Mouse (Mus musculus) liver, embryonic 14.5 days (tissue): ENCODE results near the gene Klc1. TPM values are rescaled to one million over a fixed set of nuclear protein-coding genes. Genes with fewer than 3 reads are reported as not detected.
A peak's percentile ranks its signal among the peaks of the same experiment; 100 is the strongest.

Experiments
- ATAC-seq: fragments of 200-750 bp; cut with Nextera tagmentation; 2 replicates; pipeline ENCODE4 v1.8.0; 2017; ENCODE audit warnings: moderate number of reproducible peaks, mild to moderate bottlenecking, moderate library complexity; ENCODE audit not compliant: insufficient read depth
- DNase-seq, 3 experiments: peaks; one replicate each; pipeline ENCODE4 v3.0.0-alpha.2; 2012 to 2013; ENCODE audit warnings: low read depth in 3 of 3, low spot score in 3 of 3
- H3K27ac ChIP-seq: fragments of 300-500 bp; sonication (generic); 2 replicates; pipeline ENCODE4 v1.5.1; 2014; ENCODE audit warnings: moderate library complexity, mild to moderate bottlenecking, control low read depth, inconsistent platforms
- H3K27me3 ChIP-seq: fragments of 300-500 bp; sonication (generic); 2 replicates; pipeline ENCODE4 v1.6.1; 2014; ENCODE audit warnings: mild to moderate bottlenecking, low read length, moderate library complexity; ENCODE audit not compliant: control insufficient read depth, insufficient read depth
- H3K36me3 ChIP-seq: fragments of 300-500 bp; sonication (generic); replicated peaks from 2 replicates; pipeline ENCODE4 v1.6.1; 2014; ENCODE audit warnings: low read depth; ENCODE audit not compliant: control insufficient read depth, insufficient read depth
- H3K4me1 ChIP-seq, 2 experiments: fragments of 200-500 bp in 1 of 2; fragments of 300-500 bp in 1 of 2; sonication (generic) in 1 of 2; replicated peaks; 2 replicates each; pipeline ENCODE4 v1.6.1; 2012 to 2014; ENCODE audit warnings: antibody characterized with exemption in 1 of 2, inconsistent platforms in 1 of 2, low read length in 1 of 2; ENCODE audit not compliant: control insufficient read depth in 2 of 2, insufficient read depth in 2 of 2
- H3K4me2 ChIP-seq: fragments of 300-500 bp; sonication (generic); 2 replicates; pipeline ENCODE4 v1.6.1; 2014; ENCODE audit warnings: low read depth, mild to moderate bottlenecking, control low read depth, moderate library complexity
- H3K4me3 ChIP-seq, 2 experiments: fragments of 200-500 bp in 1 of 2; fragments of 300-500 bp in 1 of 2; sonication (generic) in 1 of 2; 2 replicates each; pipeline ENCODE4 v1.5.1; 2012 to 2014; ENCODE audit warnings: low read depth in 2 of 2, low read length in 2 of 2, mild to moderate bottlenecking in 2 of 2, control low read depth in 1 of 2, inconsistent platforms in 1 of 2, moderate library complexity in 1 of 2; ENCODE audit not compliant: insufficient read depth in 1 of 2
- H3K9ac ChIP-seq: fragments of 300-500 bp; sonication (generic); replicated peaks from 2 replicates; pipeline ENCODE4 v1.6.1; 2014; ENCODE audit warnings: mild to moderate bottlenecking, control low read depth, moderate library complexity
- H3K9me3 ChIP-seq: fragments of 300-500 bp; sonication (generic); 2 replicates; pipeline ENCODE4 v1.6.1; 2016; ENCODE audit warnings: low read length, mixed read lengths; ENCODE audit not compliant: control insufficient read depth
- CTCF ChIP-seq: IDR thresholded peaks from 2 replicates; pipeline ENCODE4 v1.5.1; 2016; ENCODE audit warnings: antibody characterized with exemption, low read depth, control low read depth
- EP300 ChIP-seq: IDR thresholded peaks from 2 replicates; pipeline ENCODE4 v1.6.1; 2016; ENCODE audit warnings: antibody characterized with exemption, low read depth
- WGBS: fragments of 180-500 bp; shearing (Covaris S2); extraction: QIAGEN DNeasy Blood & Tissue Kit; methylation state at CpG from one replicate; pipeline ENCODE4 v1.1.7; 2014; ENCODE audit not compliant: insufficient replicate concordance; 5-methylcytosine and 5-hydroxymethylcytosine counted together
- polyA plus RNA-seq, 2 experiments: library from polyadenylated mRNA; depleted of rRNA in 1 of 2; stranded (reverse) in 1 of 2; unstranded in 1 of 2; fragments of >200 nt; fragmentation: Nextera tagmentation in 1 of 2; extraction: Ambion mirVana in 1 of 2; gene quantifications; 2 replicates each; pipeline versions ENCODE4 v1.2.1 to v1.2.3; 2012 to 2014

The Klc1 gene
- polyA plus RNA-seq, 2 experiments = 14.3 to 16.3 TPM

- Histone ChIP-seq H3K36me3 (peaks cover 46% of the 10 kb centered on the region), H3K9ac (no peak overlapping the region), H3K9me3 (no peaks in the 10 kb centered on the region), H3K27ac (no peak overlapping the region; the same call in 1 of the 2 replicates), H3K4me2 (no peak overlapping the region), H3K4me1 (peaks cover 16 to 24% of the 10 kb centered on the region in 2 experiments), H3K4me3 (no peak overlapping the region), H3K27me3 (no peaks in the 10 kb centered on the region)
- 45% methylated on average over 10 of the region's 10 CpGs for WGBS
- TF ChIP-seq EP300 = no peak
- TF ChIP-seq CTCF = no peak
- DNase-seq (no peak), ATAC-seq (peak; percentile 26; the same call in 1 of the 2 replicates)
These were observed 71.7 kb downstream of the Klc1 start for GRCm38 (mm10) chr12:111830375-111830774.

DNA sequence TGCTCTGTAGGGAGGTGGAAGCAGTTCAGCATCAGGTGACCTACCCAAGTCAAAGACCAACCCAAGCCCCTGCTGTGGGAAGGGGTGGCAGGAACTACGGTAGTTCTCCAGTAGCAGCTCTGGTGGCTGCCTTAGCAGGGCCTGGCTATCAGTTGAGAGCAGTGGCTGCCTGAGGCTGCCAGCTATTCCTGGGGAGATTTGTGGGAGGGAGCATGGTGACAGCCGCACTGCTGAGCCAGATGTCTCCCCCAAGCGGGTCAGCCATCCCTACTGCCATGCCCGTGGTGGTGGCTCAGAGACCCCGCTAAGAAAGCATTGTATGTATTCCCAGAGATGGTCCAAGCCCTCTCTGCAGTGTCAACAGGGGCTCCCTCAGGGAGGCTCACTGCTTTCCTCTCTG, 74.0 kb downstream of the Klc1 start:
- WGBS = 53% methylated on average over 5 of the region's 5 CpGs
- H3K9me3 ChIP-seq = no peaks in the 10 kb centered on the region
- ATAC-seq (peak; percentile 33; the same call in 1 of the 2 replicates), DNase-seq (no peak)
- no peak overlapping the region; the same call in 1 of the 2 replicates for H3K4me2 ChIP-seq
- H3K27ac ChIP-seq = peak overlapping the region; percentile 77
- peak overlapping the region; percentile 40; the same call in 1 of the 2 replicates for H3K9ac ChIP-seq
- TF ChIP-seq EP300 (no peak), CTCF (no peak)
- H3K4me1 ChIP-seq = peaks cover 16 to 24% of the 10 kb centered on the region in 2 experiments
- no peak overlapping the region for H3K4me3 ChIP-seq
- H3K36me3 ChIP-seq = peaks cover 23% of the 10 kb centered on the region
- no peaks in the 10 kb centered on the region for H3K27me3 ChIP-seq

GRCm38 (mm10) chr12:111833457-111833856, 74.8 kb downstream of the Klc1 start:
- peak overlapping the region; percentile 40 for H3K9ac ChIP-seq

DNA sequence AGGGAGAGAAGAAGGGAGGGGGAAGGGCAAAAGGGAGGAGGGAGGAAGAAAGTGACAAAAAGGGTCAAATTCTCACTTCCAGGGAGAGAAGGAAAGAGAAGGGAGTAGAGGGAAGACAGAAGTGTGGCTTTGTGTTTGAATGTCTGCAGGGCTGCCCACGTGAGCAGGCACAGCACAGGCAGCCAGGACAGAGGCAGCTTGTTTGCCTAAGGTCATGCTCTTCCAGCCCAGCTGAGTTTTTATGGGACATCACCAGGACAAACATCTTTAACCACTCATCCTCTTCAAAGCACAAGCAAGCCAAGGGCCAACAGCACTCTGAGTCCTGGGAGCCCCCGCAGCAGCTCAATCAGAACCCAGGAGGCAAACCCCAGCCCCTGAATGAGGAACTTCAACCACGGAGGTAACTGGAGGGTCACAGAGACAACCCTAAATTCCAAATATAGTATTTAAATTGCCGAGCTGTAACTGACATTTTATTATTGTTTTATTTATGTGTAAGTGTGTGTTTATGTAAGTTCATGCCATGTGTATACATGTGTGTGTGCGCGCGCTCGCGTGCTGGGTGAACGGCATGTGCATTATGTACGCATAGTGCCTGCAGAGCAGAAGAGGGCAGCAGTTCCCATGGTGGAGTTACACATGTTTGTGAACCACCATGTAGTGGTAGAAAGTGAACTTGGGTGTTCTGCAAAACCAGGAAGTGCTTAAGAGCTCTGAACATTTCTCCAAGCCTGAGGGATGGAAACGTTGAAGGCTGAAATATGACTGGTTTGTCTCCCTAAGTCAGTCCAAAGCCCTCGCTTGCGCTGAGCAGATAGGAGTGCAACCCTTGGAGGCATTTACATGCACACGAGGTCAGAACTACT, 84.2 kb downstream of the Klc1 start:
- H3K36me3 ChIP-seq = no peaks in the 10 kb centered on the region
- no peak overlapping the region for H3K9ac ChIP-seq
- H3K4me2 ChIP-seq = no peak overlapping the region
- 72% methylated on average over 15 of the region's 15 CpGs for WGBS
- H3K27ac ChIP-seq = no peak overlapping the region
- 0 out of 4 replicates have a peak, but pooled peaks cover 0 to 3% of the 10 kb centered on the region in 2 experiments for H3K4me1 ChIP-seq
- H3K27me3 ChIP-seq = no peaks in the 10 kb centered on the region
- H3K4me3 ChIP-seq = no peak overlapping the region
- ATAC-seq (peak; percentile 51; the same call in 1 of the 2 replicates), DNase-seq (no peak)
- H3K9me3 ChIP-seq = no peaks in the 10 kb centered on the region
- TF ChIP-seq CTCF (no peak), EP300 (no peak)

More at GRCm38 (mm10) chr12:111833457-111833856, 74.8 kb downstream of the Klc1 start:
- Histone ChIP-seq H3K9me3 (no peaks in the 10 kb centered on the region), H3K27me3 (no peaks in the 10 kb centered on the region), H3K4me1 (peaks cover 16 to 24% of the 10 kb centered on the region in 2 experiments), H3K4me2 (peak overlapping the region; percentile 57), H3K4me3 (peak overlapping the region; percentile 31 to 33), H3K36me3 (peaks cover 15% of the 10 kb centered on the region), H3K27ac (peak overlapping the region; percentile 77)
- TF ChIP-seq CTCF = no peak
- peak; percentile 60; the same call in 1 of the 2 replicates for TF ChIP-seq EP300
- 24% methylated on average over 10 of the region's 10 CpGs for WGBS
- peak; percentile 91 for ATAC-seq
- DNase-seq = peak in 2 of 3 experiments; percentile 59 to 60

GRCm38 (mm10) chr12:111843470-111843869, 84.8 kb downstream of the Klc1 start:
- no peaks in the 10 kb centered on the region for H3K27me3 ChIP-seq
- no peaks in the 10 kb centered on the region for H3K9me3 ChIP-seq
- H3K9ac ChIP-seq = no peak overlapping the region
- no peaks in the 10 kb centered on the region for H3K36me3 ChIP-seq
- TF ChIP-seq EP300 (no peak), CTCF (no peak)
- WGBS = 15% methylated on average over 2 of the region's 2 CpGs
- H3K27ac ChIP-seq = no peak overlapping the region
- no peak overlapping the region for H3K4me2 ChIP-seq
- ATAC-seq (no peak), DNase-seq (no peak)
- H3K4me1 ChIP-seq = 0 out of 4 replicates have a peak, but pooled peaks cover 0 to 3% of the 10 kb centered on the region in 2 experiments
- no peak overlapping the region for H3K4me3 ChIP-seq
